Mouse (Mus musculus) CH12.LX (cell line): ENCODE measurements around the gene Ccdc60. TPM values are rescaled to one million over a fixed set of nuclear protein-coding genes. Genes with fewer than 3 reads are reported as not detected.

Source experiments
- DNase-seq: peaks from one replicate; pipeline ENCODE4 v3.0.0-alpha.2; 2013; ENCODE audit errors: extremely low read depth
- H3K27ac ChIP-seq: 2 replicates; pipeline ENCODE4 v1.5.1; 2012; ENCODE audit warnings: low read depth, mild to moderate bottlenecking, control low read depth, moderate library complexity; ENCODE audit not compliant: insufficient read depth
- H3K27me3 ChIP-seq: replicated peaks from 2 replicates; pipeline ENCODE3; 2012; ENCODE audit warnings: inconsistent platforms
- H3K36me3 ChIP-seq, 2 experiments: replicated peaks in 1 of 2; 2 replicates each; pipeline versions ENCODE3 to v1.6.1; 2012; ENCODE audit warnings: inconsistent platforms in 1 of 2, low read length in 1 of 2, mild to moderate bottlenecking in 1 of 2, mixed read lengths in 1 of 2, moderate library complexity in 1 of 2; ENCODE audit not compliant: control insufficient read depth in 1 of 2, insufficient read depth in 1 of 2
- H3K4me1 ChIP-seq, 2 experiments: 2 replicates each; pipeline ENCODE4 v1.6.1; 2012; ENCODE audit warnings: inconsistent platforms in 1 of 2, moderate library complexity in 1 of 2; ENCODE audit not compliant: insufficient read depth in 2 of 2, control insufficient read depth in 1 of 2
- H3K4me2 ChIP-seq: 2 replicates; pipeline ENCODE4 v1.6.1; 2012; ENCODE audit warnings: low read depth, mild to moderate bottlenecking, control low read depth; ENCODE audit not compliant: poor library complexity, insufficient read depth, severe bottlenecking
- H3K4me3 ChIP-seq, 3 experiments: fragments of 150-350 bp in 1 of 3; sonication (generic) in 1 of 3; replicated peaks in 1 of 3; 2 replicates each; pipeline versions ENCODE3 to v1.5.1; 2011 to 2012; ENCODE audit warnings: low read depth in 2 of 3, low read length in 2 of 3, mild to moderate bottlenecking in 2 of 3, moderate library complexity in 2 of 3, control low read depth in 1 of 3, improper control_type of control experiment in 1 of 3, inconsistent platforms in 1 of 3, mixed read lengths in 1 of 3; ENCODE audit not compliant: poor library complexity in 1 of 3
- H3K79me2 ChIP-seq: replicated peaks from 2 replicates; pipeline ENCODE4 v1.6.1; 2012; ENCODE audit warnings: mild to moderate bottlenecking, moderate library complexity; ENCODE audit not compliant: control insufficient read depth, poor library complexity, insufficient read depth, severe bottlenecking; ENCODE audit errors: extremely low read depth
- H3K9ac ChIP-seq: 2 replicates; pipeline ENCODE4 v1.6.1; 2012; ENCODE audit warnings: low read depth, mild to moderate bottlenecking, control low read depth, moderate library complexity; ENCODE audit not compliant: insufficient read depth
- H3K9me3 ChIP-seq: replicated peaks from 2 replicates; pipeline ENCODE3; 2012; ENCODE audit warnings: low read length, inconsistent platforms, mixed read lengths
- BHLHE40 ChIP-seq: IDR thresholded peaks from 2 replicates; pipeline ENCODE4 v1.6.1; 2011; ENCODE audit warnings: mild to moderate bottlenecking, low read depth, low read length, improper control_type of control experiment
- CHD1 ChIP-seq: IDR thresholded peaks from 2 replicates; pipeline ENCODE4 v1.6.1; 2012; ENCODE audit warnings: low read depth, low read length, improper control_type of control experiment, inconsistent platforms
- CHD2 ChIP-seq: IDR thresholded peaks from 2 replicates; pipeline ENCODE4 v1.6.1; 2011; ENCODE audit warnings: low read length, improper control_type of control experiment
- E2F4 ChIP-seq: IDR thresholded peaks from 2 replicates; pipeline ENCODE4 v1.6.1; 2011; ENCODE audit warnings: low read depth, low read length, improper control_type of control experiment; ENCODE audit not compliant: insufficient replicate concordance
- ELF1 ChIP-seq: IDR thresholded peaks from 2 replicates; pipeline ENCODE4 v1.6.1; 2014; ENCODE audit warnings: low read depth, mild to moderate bottlenecking, inconsistent platforms, low read length, improper control_type of control experiment
- ETS1 ChIP-seq: conservative IDR thresholded peaks from 2 replicates; pipeline ENCODE4 v1.6.1; 2012; ENCODE audit warnings: low read depth, mild to moderate bottlenecking, inconsistent platforms, low read length, improper control_type of control experiment, moderate library complexity
- HCFC1 ChIP-seq: IDR thresholded peaks from 2 replicates; pipeline ENCODE4 v1.6.1; 2012; ENCODE audit warnings: low read depth, mild to moderate bottlenecking, inconsistent platforms, low read length, improper control_type of control experiment
- JUN ChIP-seq: IDR thresholded peaks from 2 replicates; pipeline ENCODE4 v1.6.1; 2011; ENCODE audit warnings: low read depth, mild to moderate bottlenecking, low read length, improper control_type of control experiment, moderate library complexity; ENCODE audit not compliant: insufficient read depth
- JUND ChIP-seq: conservative IDR thresholded peaks from 2 replicates; pipeline ENCODE4 v1.6.1; 2011; ENCODE audit warnings: low read depth, low read length, improper control_type of control experiment
- KAT2A ChIP-seq: IDR thresholded peaks from 2 replicates; pipeline ENCODE4 v1.6.1; 2012; ENCODE audit warnings: low read length, improper control_type of control experiment, inconsistent platforms; ENCODE audit not compliant: insufficient replicate concordance
- MAX ChIP-seq: IDR thresholded peaks from 2 replicates; pipeline ENCODE4 v1.6.1; 2011; ENCODE audit warnings: low read length, improper control_type of control experiment
- MXI1 ChIP-seq: IDR thresholded peaks from 2 replicates; pipeline ENCODE4 v1.6.1; 2011; ENCODE audit warnings: mild to moderate bottlenecking, low read depth, low read length, improper control_type of control experiment
- NELFE ChIP-seq: IDR thresholded peaks from 2 replicates; pipeline ENCODE4 v1.6.1; 2011; ENCODE audit warnings: low read depth, low read length, improper control_type of control experiment
- PAX5 ChIP-seq: IDR thresholded peaks from 2 replicates; pipeline ENCODE4 v1.6.1; 2012; ENCODE audit warnings: low read length, inconsistent platforms, mixed read lengths
- POLR2AphosphoS2 ChIP-seq: IDR thresholded peaks from 2 replicates; pipeline ENCODE4 v1.6.1; 2011; ENCODE audit warnings: low read depth, low read length, improper control_type of control experiment
- RAD21 ChIP-seq: IDR thresholded peaks from 2 replicates; pipeline ENCODE4 v1.6.1; 2011; ENCODE audit warnings: low read depth, mild to moderate bottlenecking, low read length, improper control_type of control experiment, moderate library complexity
- RCOR1 ChIP-seq: conservative IDR thresholded peaks from 2 replicates; pipeline ENCODE4 v1.6.1; 2012; ENCODE audit warnings: low read depth, mild to moderate bottlenecking, inconsistent platforms, low read length, improper control_type of control experiment
- TBP ChIP-seq: conservative IDR thresholded peaks from 2 replicates; pipeline ENCODE4 v1.6.1; 2011; ENCODE audit warnings: low read depth, low read length, improper control_type of control experiment
- USF1 ChIP-seq: IDR thresholded peaks from 2 replicates; pipeline ENCODE4 v1.6.1; 2014; ENCODE audit warnings: low read depth, mild to moderate bottlenecking, inconsistent platforms, low read length, improper control_type of control experiment
- ZNF384 ChIP-seq: IDR thresholded peaks from 2 replicates; pipeline ENCODE4 v1.6.1; 2012; ENCODE audit warnings: low read depth, low read length, improper control_type of control experiment, inconsistent platforms
- dilution Hi-C: fragments of 300-500 bp; cut with MboI; formaldehyde crosslinking; loops from 2 replicates; pipeline ENCODE4 v1.14.3; 2020; ENCODE audit warnings: low sequenced_read_pairs; ENCODE audit not compliant: extremely low pct_unique_long_range_greater_than_20kb, extremely low pct_ligation_motif_present
- in situ Hi-C: fragments of 300-500 bp; cut with MboI; formaldehyde crosslinking; loops from 3 replicates; pipeline ENCODE4 v1.14.3; 2019; ENCODE audit warnings: low sequenced_read_pairs, low pct_ligation_motif_present, low pct_unique_long_range_greater_than_20kb, mixed read lengths
- polyA plus RNA-seq: library from polyadenylated mRNA; unstranded; fragments of >175 nt; gene quantifications from 2 replicates; pipeline ENCODE4 v1.2.1, GENCODE M21; 2012; ENCODE audit warnings: low read depth; ENCODE audit not compliant: insufficient read length
- total RNA-seq, 2 experiments: library from RNA; depleted of rRNA; stranded (reverse); fragments of 300-350 nt in 1 of 2; fragments of >200 nt in 1 of 2; gene quantifications; 2 replicates each; pipeline ENCODE4 v1.2.3; 2012 to 2014

Gene Ccdc60
- total and polyA plus RNA-seq, 3 experiments: not detected

DNA sequence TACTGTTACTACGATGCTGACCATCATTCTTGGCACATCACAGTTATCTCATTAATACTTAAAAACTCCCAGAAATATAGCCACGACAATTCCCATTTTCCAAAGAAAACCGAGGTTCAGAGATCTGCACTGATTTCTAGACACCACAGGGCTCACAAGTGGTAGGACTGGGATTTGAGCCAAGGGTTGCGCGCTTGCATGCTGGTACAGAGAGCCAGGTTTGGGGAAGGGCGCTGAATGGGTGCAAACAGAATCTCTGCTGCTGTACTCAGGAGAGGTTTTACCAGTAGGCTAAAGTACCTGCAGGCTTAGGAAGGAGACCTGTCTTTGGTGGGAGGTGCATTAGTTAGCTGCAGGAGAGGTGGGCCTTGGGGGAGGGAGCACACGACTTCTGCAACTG lies 207.2 kb downstream of the Ccdc60 start:
- Histone ChIP-seq H3K9me3 (peaks cover 80% of the 10 kb centered on the region), H3K27ac (no peak overlapping the region), H3K36me3 (no peaks in the 10 kb centered on the region), H3K9ac (no peak overlapping the region), H3K79me2 (no peaks in the 10 kb centered on the region), H3K4me1 (no peaks in the 10 kb centered on the region), H3K4me3 (no peak overlapping the region), H3K4me2 (no peak overlapping the region), H3K27me3 (no peaks in the 10 kb centered on the region)
- no peak for DNase-seq
- TF ChIP-seq HCFC1: no peak
- no peak for TF ChIP-seq PAX5
- no peak for TF ChIP-seq CHD1
- no peak for TF ChIP-seq KAT2A
- TF ChIP-seq USF1: no peak
- no peak for TF ChIP-seq ELF1
- TF ChIP-seq ZNF384: no peak
- no peak for TF ChIP-seq JUN
- TF ChIP-seq POLR2AphosphoS2: no peak
- no peak for TF ChIP-seq BHLHE40
- TF ChIP-seq ETS1: no peak
- TF ChIP-seq RCOR1: no peak
- TF ChIP-seq NELFE: no peak
- no peak for TF ChIP-seq JUND
- TF ChIP-seq MXI1: no peak
- no peak for TF ChIP-seq TBP
- TF ChIP-seq E2F4: no peak
- TF ChIP-seq RAD21: no peak
- no peak for TF ChIP-seq CHD2
- dilution Hi-C loops: no loop called here
- in situ Hi-C loops: no loop called here

- no peak overlapping the region for H3K4me2 ChIP-seq
- dilution Hi-C loops: no loop called here
Observed at GRCm38 (mm10) chr5:116080736-116081135, 208.0 kb downstream of the Ccdc60 start.

More at GRCm38 (mm10) chr5:116080736-116081135, 208.0 kb downstream of the Ccdc60 start:
- no peak overlapping the region for H3K27ac ChIP-seq
- H3K4me1 ChIP-seq: no peaks in the 10 kb centered on the region
- TF ChIP-seq MAX: no peak
- H3K79me2 ChIP-seq: no peaks in the 10 kb centered on the region
- peaks cover 77% of the 10 kb centered on the region for H3K9me3 ChIP-seq
- H3K4me3 ChIP-seq: no peak overlapping the region
- H3K36me3 ChIP-seq: no peaks in the 10 kb centered on the region
- DNase-seq: no peak
- H3K27me3 ChIP-seq: no peaks in the 10 kb centered on the region
- in situ Hi-C loops: no loop called here
- H3K9ac ChIP-seq: no peak overlapping the region

Other genes starting within 250 kb of the Ccdc60 start
- gene Tmem233, start 205.7 kb downstream of the Ccdc60 start, total RNA-seq (2012; rRNA removed): not detected in 2 replicates
- not detected in 2 replicates for gene Tmem233, start 205.7 kb downstream of the Ccdc60 start, total RNA-seq (2014; rRNA removed)
- not detected in 2 replicates for gene Tmem233, start 205.7 kb downstream of the Ccdc60 start, polyA plus RNA-seq
- gene Hspb8, start 133.9 kb upstream of the Ccdc60 start, total RNA-seq (2012; rRNA removed): not detected in 2 replicates
- gene Hspb8, start 133.9 kb upstream of the Ccdc60 start, total RNA-seq (2014; rRNA removed): not detected in 2 replicates
- not detected in 2 replicates for gene Hspb8, start 133.9 kb upstream of the Ccdc60 start, polyA plus RNA-seq